Mouse (Mus musculus) CH12.LX (cell line): ENCODE measurements at regions not wholly inside any gene's neighbourhood (a gene's known extent, or its start where the extent isn't known, plus 50 kb on each side); places are given as distances from the start of the nearest gene placed in this dataset.

Experiments
- DNase-seq: peaks from one replicate; pipeline ENCODE4 v3.0.0-alpha.2; 2013; ENCODE audit errors: extremely low read depth
- H3K27ac ChIP-seq: 2 replicates; pipeline ENCODE4 v1.5.1; 2012; ENCODE audit warnings: low read depth, mild to moderate bottlenecking, control low read depth, moderate library complexity; ENCODE audit not compliant: insufficient read depth
- H3K27me3 ChIP-seq: replicated peaks from 2 replicates; pipeline ENCODE3; 2012; ENCODE audit warnings: inconsistent platforms
- H3K36me3 ChIP-seq, 2 experiments: replicated peaks in 1 of 2; 2 replicates each; pipeline versions ENCODE3 to v1.6.1; 2012; ENCODE audit warnings: inconsistent platforms in 1 of 2, low read length in 1 of 2, mild to moderate bottlenecking in 1 of 2, mixed read lengths in 1 of 2, moderate library complexity in 1 of 2; ENCODE audit not compliant: control insufficient read depth in 1 of 2, insufficient read depth in 1 of 2
- H3K4me1 ChIP-seq, 2 experiments: 2 replicates each; pipeline ENCODE4 v1.6.1; 2012; ENCODE audit warnings: inconsistent platforms in 1 of 2, moderate library complexity in 1 of 2; ENCODE audit not compliant: insufficient read depth in 2 of 2, control insufficient read depth in 1 of 2
- H3K4me2 ChIP-seq: 2 replicates; pipeline ENCODE4 v1.6.1; 2012; ENCODE audit warnings: low read depth, mild to moderate bottlenecking, control low read depth; ENCODE audit not compliant: poor library complexity, insufficient read depth, severe bottlenecking
- H3K4me3 ChIP-seq, 3 experiments: fragments of 150-350 bp in 1 of 3; sonication (generic) in 1 of 3; replicated peaks in 1 of 3; 2 replicates each; pipeline versions ENCODE3 to v1.5.1; 2011 to 2012; ENCODE audit warnings: low read depth in 2 of 3, low read length in 2 of 3, mild to moderate bottlenecking in 2 of 3, moderate library complexity in 2 of 3, control low read depth in 1 of 3, improper control_type of control experiment in 1 of 3, inconsistent platforms in 1 of 3, mixed read lengths in 1 of 3; ENCODE audit not compliant: poor library complexity in 1 of 3
- H3K79me2 ChIP-seq: replicated peaks from 2 replicates; pipeline ENCODE4 v1.6.1; 2012; ENCODE audit warnings: mild to moderate bottlenecking, moderate library complexity; ENCODE audit not compliant: control insufficient read depth, poor library complexity, insufficient read depth, severe bottlenecking; ENCODE audit errors: extremely low read depth
- H3K9ac ChIP-seq: 2 replicates; pipeline ENCODE4 v1.6.1; 2012; ENCODE audit warnings: low read depth, mild to moderate bottlenecking, control low read depth, moderate library complexity; ENCODE audit not compliant: insufficient read depth
- H3K9me3 ChIP-seq: replicated peaks from 2 replicates; pipeline ENCODE3; 2012; ENCODE audit warnings: low read length, inconsistent platforms, mixed read lengths
- CHD1 ChIP-seq: IDR thresholded peaks from 2 replicates; pipeline ENCODE4 v1.6.1; 2012; ENCODE audit warnings: low read depth, low read length, improper control_type of control experiment, inconsistent platforms
- CHD2 ChIP-seq: IDR thresholded peaks from 2 replicates; pipeline ENCODE4 v1.6.1; 2011; ENCODE audit warnings: low read length, improper control_type of control experiment
- ELF1 ChIP-seq: IDR thresholded peaks from 2 replicates; pipeline ENCODE4 v1.6.1; 2014; ENCODE audit warnings: low read depth, mild to moderate bottlenecking, inconsistent platforms, low read length, improper control_type of control experiment
- EP300 ChIP-seq: IDR thresholded peaks from 2 replicates; pipeline ENCODE4 v1.6.1; 2011; ENCODE audit warnings: low read length, improper control_type of control experiment
- ETS1 ChIP-seq: conservative IDR thresholded peaks from 2 replicates; pipeline ENCODE4 v1.6.1; 2012; ENCODE audit warnings: low read depth, mild to moderate bottlenecking, inconsistent platforms, low read length, improper control_type of control experiment, moderate library complexity
- HCFC1 ChIP-seq: IDR thresholded peaks from 2 replicates; pipeline ENCODE4 v1.6.1; 2012; ENCODE audit warnings: low read depth, mild to moderate bottlenecking, inconsistent platforms, low read length, improper control_type of control experiment
- IRF4 ChIP-seq: IDR thresholded peaks from 2 replicates; pipeline ENCODE4 v1.6.1; 2014; ENCODE audit warnings: low read depth, mild to moderate bottlenecking, inconsistent platforms, low read length, improper control_type of control experiment
- KAT2A ChIP-seq: IDR thresholded peaks from 2 replicates; pipeline ENCODE4 v1.6.1; 2012; ENCODE audit warnings: low read length, improper control_type of control experiment, inconsistent platforms; ENCODE audit not compliant: insufficient replicate concordance
- MAX ChIP-seq: IDR thresholded peaks from 2 replicates; pipeline ENCODE4 v1.6.1; 2011; ENCODE audit warnings: low read length, improper control_type of control experiment
- MAZ ChIP-seq: IDR thresholded peaks from 2 replicates; pipeline ENCODE4 v1.6.1; 2012; ENCODE audit warnings: low read depth, mild to moderate bottlenecking, inconsistent platforms, low read length, improper control_type of control experiment, moderate library complexity
- MXI1 ChIP-seq: IDR thresholded peaks from 2 replicates; pipeline ENCODE4 v1.6.1; 2011; ENCODE audit warnings: mild to moderate bottlenecking, low read depth, low read length, improper control_type of control experiment
- MYC ChIP-seq: IDR thresholded peaks from 2 replicates; pipeline ENCODE4 v1.6.1; 2011; ENCODE audit warnings: low read depth, mild to moderate bottlenecking, improper control_type of control experiment, low read length
- NRF1 ChIP-seq: IDR thresholded peaks from 2 replicates; pipeline ENCODE4 v1.6.1; 2014; ENCODE audit warnings: low read depth, mild to moderate bottlenecking, inconsistent platforms, low read length, improper control_type of control experiment, moderate library complexity
- PAX5 ChIP-seq: IDR thresholded peaks from 2 replicates; pipeline ENCODE4 v1.6.1; 2012; ENCODE audit warnings: low read length, inconsistent platforms, mixed read lengths
- POLR2AphosphoS2 ChIP-seq: IDR thresholded peaks from 2 replicates; pipeline ENCODE4 v1.6.1; 2011; ENCODE audit warnings: low read depth, low read length, improper control_type of control experiment
- RAD21 ChIP-seq: IDR thresholded peaks from 2 replicates; pipeline ENCODE4 v1.6.1; 2011; ENCODE audit warnings: low read depth, mild to moderate bottlenecking, low read length, improper control_type of control experiment, moderate library complexity
- RCOR1 ChIP-seq: conservative IDR thresholded peaks from 2 replicates; pipeline ENCODE4 v1.6.1; 2012; ENCODE audit warnings: low read depth, mild to moderate bottlenecking, inconsistent platforms, low read length, improper control_type of control experiment
- SMC3 ChIP-seq: IDR thresholded peaks from 2 replicates; pipeline ENCODE4 v1.6.1; 2011; ENCODE audit warnings: low read depth, low read length, improper control_type of control experiment
- USF1 ChIP-seq: IDR thresholded peaks from 2 replicates; pipeline ENCODE4 v1.6.1; 2014; ENCODE audit warnings: low read depth, mild to moderate bottlenecking, inconsistent platforms, low read length, improper control_type of control experiment
- USF2 ChIP-seq: conservative IDR thresholded peaks from 2 replicates; pipeline ENCODE4 v1.6.1; 2011; ENCODE audit warnings: low read depth, low read length, improper control_type of control experiment
- ZC3H11A ChIP-seq: IDR thresholded peaks from 2 replicates; pipeline ENCODE4 v1.6.1; 2012; ENCODE audit warnings: low read depth, mild to moderate bottlenecking, inconsistent platforms, low read length, improper control_type of control experiment
- ZKSCAN1 ChIP-seq: IDR thresholded peaks from 2 replicates; pipeline ENCODE4 v1.6.1; 2012; ENCODE audit warnings: low read depth, inconsistent platforms, low read length, improper control_type of control experiment, borderline replicate concordance
- ZMIZ1 ChIP-seq: IDR thresholded peaks from 2 replicates; pipeline ENCODE4 v1.6.1; 2012; ENCODE audit warnings: low read depth, mild to moderate bottlenecking, inconsistent platforms, low read length, improper control_type of control experiment
- ZNF384 ChIP-seq: IDR thresholded peaks from 2 replicates; pipeline ENCODE4 v1.6.1; 2012; ENCODE audit warnings: low read depth, low read length, improper control_type of control experiment, inconsistent platforms
- dilution Hi-C: fragments of 300-500 bp; cut with MboI; formaldehyde crosslinking; loops from 2 replicates; pipeline ENCODE4 v1.14.3; 2020; ENCODE audit warnings: low sequenced_read_pairs; ENCODE audit not compliant: extremely low pct_unique_long_range_greater_than_20kb, extremely low pct_ligation_motif_present
- in situ Hi-C: fragments of 300-500 bp; cut with MboI; formaldehyde crosslinking; loops from 3 replicates; pipeline ENCODE4 v1.14.3; 2019; ENCODE audit warnings: low sequenced_read_pairs, low pct_ligation_motif_present, low pct_unique_long_range_greater_than_20kb, mixed read lengths

DNA sequence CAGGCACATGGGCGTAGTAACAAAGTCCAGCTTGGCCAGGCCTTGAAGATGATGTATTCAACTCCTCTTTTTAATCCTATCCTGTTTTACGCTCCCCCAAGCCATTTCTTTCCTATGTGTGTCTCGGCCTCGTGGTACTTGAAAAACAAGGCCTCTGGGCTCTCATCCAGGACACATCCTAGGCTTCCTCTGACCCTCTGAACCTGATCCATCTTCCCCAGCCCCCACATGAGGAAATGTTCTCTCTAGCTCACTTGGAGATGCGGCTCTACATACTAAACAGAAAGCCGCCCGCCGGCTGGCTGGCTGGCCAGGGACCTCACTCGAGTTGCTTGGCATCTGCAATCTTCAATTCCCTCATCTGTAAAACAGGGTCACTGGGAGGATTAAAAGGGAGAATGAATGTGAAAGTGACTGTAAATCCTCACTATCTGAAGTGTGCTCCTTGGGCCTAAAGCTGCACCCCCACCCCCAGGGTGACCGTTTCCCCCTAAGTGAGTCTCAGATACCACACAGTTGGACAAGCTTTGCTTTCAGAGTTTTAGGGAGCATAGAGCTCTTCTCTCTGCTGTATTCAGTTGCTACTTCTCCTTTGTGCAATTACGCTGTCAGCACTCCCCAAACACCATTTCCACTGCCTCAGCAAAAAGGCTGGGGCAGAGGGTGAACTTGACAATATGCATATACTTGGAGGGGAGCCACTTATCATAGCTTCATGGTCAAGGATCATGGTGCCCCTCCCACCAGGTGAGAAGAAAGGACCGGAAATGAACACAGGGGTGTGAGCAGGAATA lies 109.7 kb downstream of the H2al1j start:
- Histone ChIP-seq H3K27ac (no peak overlapping the region), H3K9ac (no peak overlapping the region), H3K36me3 (no peaks in the 10 kb centered on the region), H3K27me3 (no peaks in the 10 kb centered on the region), H3K79me2 (no peaks in the 10 kb centered on the region), H3K4me2 (no peak overlapping the region), H3K4me1 (no peaks in the 10 kb centered on the region), H3K4me3 (no peak overlapping the region), H3K9me3 (no peaks in the 10 kb centered on the region)
- TF ChIP-seq USF1 (no peak), EP300 (no peak), USF2 (no peak), HCFC1 (no peak), MXI1 (no peak), ELF1 (no peak), NRF1 (no peak), ETS1 (no peak), MAX (no peak), RAD21 (no peak), RCOR1 (no peak), IRF4 (no peak), MAZ (no peak), ZKSCAN1 (no peak), KAT2A (no peak), CHD2 (no peak)
- in situ Hi-C loops, result no loop called here
- dilution Hi-C loops, result no loop called here
- no peak for DNase-seq

DNA sequence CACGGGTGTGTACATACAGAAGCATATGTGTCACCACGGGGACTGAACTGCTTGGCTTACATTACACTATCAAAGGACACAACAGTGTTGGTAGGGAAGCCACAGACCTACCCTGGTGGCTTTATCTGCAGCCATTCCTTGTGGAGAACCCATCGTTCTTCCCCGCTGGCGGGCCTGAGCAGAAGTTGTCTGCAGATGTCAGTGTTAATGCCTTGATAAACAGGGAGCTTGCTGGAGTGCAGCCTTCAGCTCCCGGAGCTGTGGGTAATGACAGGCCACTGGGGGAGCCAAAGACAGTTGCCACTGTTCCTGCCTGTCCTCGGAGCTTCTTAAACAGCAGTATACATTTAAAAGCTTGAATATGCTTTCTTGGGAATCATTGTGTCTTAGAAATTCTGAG lies 115.9 kb downstream of the H2al1j start:
- no peak for DNase-seq
- H3K79me2 ChIP-seq, result no peaks in the 10 kb centered on the region
- no peaks in the 10 kb centered on the region for H3K4me1 ChIP-seq
- in situ Hi-C loops, result no loop called here
- no peak overlapping the region for H3K27ac ChIP-seq
- no peak overlapping the region for H3K9ac ChIP-seq
- dilution Hi-C loops, result no loop called here
- H3K36me3 ChIP-seq, result no peaks in the 10 kb centered on the region
- TF ChIP-seq EP300 (no peak), CHD2 (no peak), KAT2A (no peak), MXI1 (no peak), POLR2AphosphoS2 (no peak), NRF1 (no peak), MYC (no peak), CHD1 (no peak), ZNF384 (no peak), ZKSCAN1 (no peak), SMC3 (no peak), ZMIZ1 (no peak), PAX5 (no peak), ZC3H11A (no peak)
- no peaks in the 10 kb centered on the region for H3K27me3 ChIP-seq
- H3K9me3 ChIP-seq, result no peaks in the 10 kb centered on the region
- H3K4me3 ChIP-seq, result no peak overlapping the region
- no peak overlapping the region for H3K4me2 ChIP-seq
